Mouse (Mus musculus) ES-Bruce4 (cell line): Measurements from ENCODE around the gene Hook2.

Experiments used
- CTCF ChIP-seq: IDR thresholded peaks from one replicate; pipeline ENCODE4 v1.8.1; 2011; ENCODE audit warnings: low read depth, low read length
- EP300 ChIP-seq: IDR thresholded peaks from 2 replicates; pipeline ENCODE4 v1.6.1; 2011; ENCODE audit warnings: low read depth, low read length; ENCODE audit not compliant: insufficient read depth
- POLR2A ChIP-seq: IDR thresholded peaks from one replicate; pipeline ENCODE4 v1.8.1; 2011; ENCODE audit warnings: low read length; ENCODE audit not compliant: insufficient read depth

DNA sequence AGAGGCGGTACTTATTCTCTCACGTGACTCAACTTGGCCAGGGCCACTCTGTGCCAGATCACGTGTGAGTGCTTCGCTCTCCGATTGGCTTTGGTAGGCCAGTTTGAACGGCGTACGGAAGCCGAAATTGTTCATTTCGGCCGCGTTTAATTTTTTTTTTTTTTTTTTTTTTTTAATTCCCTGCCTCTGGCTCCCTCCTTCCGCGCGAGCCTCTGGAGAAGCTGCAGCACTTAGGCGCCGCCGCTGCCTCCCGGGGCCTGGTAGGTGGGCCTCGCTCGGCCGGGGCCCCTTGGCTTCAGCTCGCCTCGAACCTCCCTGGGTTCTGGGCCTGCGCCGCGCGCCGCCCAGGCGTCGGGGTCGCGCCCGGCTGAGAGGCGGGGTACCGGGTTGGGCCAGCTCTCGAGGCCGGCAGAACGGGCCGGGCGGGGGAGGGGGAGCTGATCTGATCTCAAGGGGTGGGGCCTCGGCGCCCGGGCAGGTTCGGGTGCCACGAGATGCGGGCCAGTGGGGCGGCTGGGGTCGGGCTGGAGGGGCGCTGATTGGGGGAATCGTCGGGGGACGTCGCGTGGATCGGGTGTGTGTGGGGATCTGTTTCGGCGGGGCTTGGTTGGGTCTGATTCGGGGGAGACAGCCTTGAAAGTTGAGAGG is 46.4 kb downstream of the Hook2 start, which contains the start of gene Tnpo2:
- 0 out of 2 replicates have a peak, but pooled peaks have one; percentile 34 for TF ChIP-seq EP300
- TF ChIP-seq CTCF, result no peak
- peak; percentile 41 for TF ChIP-seq POLR2A
